Mouse (Mus musculus): ENCODE results near the gene 3110018I06Rik.

The 3110018I06Rik gene

GRCm38 (mm10) chr12:107488371-107488770 is at the start of gene 3110018I06Rik:
3110018I06Rik (plus strand) TSS chr12:107488632.
- DNase-seq = no peak

GRCm38 (mm10) chr12:107444681-107445080 is 43.8 kb upstream of the 3110018I06Rik start:
- no peak for DNase-seq

GRCm38 (mm10) chr12:107457835-107458234 is 30.6 kb upstream of the 3110018I06Rik start:
- no peak for DNase-seq

GRCm38 (mm10) chr12:107464731-107465130 is 23.7 kb upstream of the 3110018I06Rik start:
- DNase-seq = no peak

GRCm38 (mm10) chr12:107476441-107477291 is 11.8 kb upstream of the 3110018I06Rik start:
- no peak for DNase-seq

GRCm38 (mm10) chr12:107479350-107479749 is 9.1 kb upstream of the 3110018I06Rik start:
- no peak for DNase-seq

GRCm38 (mm10) chr12:107483031-107483430 is 5.4 kb upstream of the 3110018I06Rik start:
- DNase-seq = peak; percentile 42 to 58

GRCm38 (mm10) chr12:107491344-107491743 is 2.9 kb downstream of the 3110018I06Rik start:
- DNase-seq = no peak

GRCm38 (mm10) chr12:107496924-107497323 is 8.5 kb downstream of the 3110018I06Rik start:
- DNase-seq = no peak

GRCm38 (mm10) chr12:107509661-107510237 is 21.3 kb downstream of the 3110018I06Rik start:
- DNase-seq = no peak

GRCm38 (mm10) chr12:107511112-107511511 is 22.7 kb downstream of the 3110018I06Rik start:
- DNase-seq = no peak

- peak; percentile 30 to 44 for DNase-seq
Observed at GRCm38 (mm10) chr12:107516265-107517217, 28.1 kb downstream of the 3110018I06Rik start.

- no peak for DNase-seq
Observed at GRCm38 (mm10) chr12:107520941-107521340, 32.5 kb downstream of the 3110018I06Rik start.

GRCm38 (mm10) chr12:107528346-107528880 is 40.0 kb downstream of the 3110018I06Rik start:
- DNase-seq = no peak

GRCm38 (mm10) chr12:107532871-107533270 is 44.4 kb downstream of the 3110018I06Rik start:
- DNase-seq = peak in 1 of 2 experiments; percentile 17
